Mouse (Mus musculus) megakaryocyte, embryonic 14.5 days (primary cell): ENCODE results near the gene Lrg1.
"Not testable (repeated sequence)": the region's sequence is repeated elsewhere in the genome, so short reads cannot be mapped to it uniquely, and the experiment has no call there.

Experiments
- FLI1 ChIP-seq: IDR thresholded peaks from 2 replicates; pipeline ENCODE4 v1.6.1; 2012; ENCODE audit warnings: low read length, inconsistent platforms, mixed read lengths
- GATA1 ChIP-seq: IDR thresholded peaks from 3 replicates; pipeline ENCODE4 v1.6.1; 2012; ENCODE audit warnings: mixed read lengths, low read length, inconsistent platforms, borderline replicate concordance

DNA sequence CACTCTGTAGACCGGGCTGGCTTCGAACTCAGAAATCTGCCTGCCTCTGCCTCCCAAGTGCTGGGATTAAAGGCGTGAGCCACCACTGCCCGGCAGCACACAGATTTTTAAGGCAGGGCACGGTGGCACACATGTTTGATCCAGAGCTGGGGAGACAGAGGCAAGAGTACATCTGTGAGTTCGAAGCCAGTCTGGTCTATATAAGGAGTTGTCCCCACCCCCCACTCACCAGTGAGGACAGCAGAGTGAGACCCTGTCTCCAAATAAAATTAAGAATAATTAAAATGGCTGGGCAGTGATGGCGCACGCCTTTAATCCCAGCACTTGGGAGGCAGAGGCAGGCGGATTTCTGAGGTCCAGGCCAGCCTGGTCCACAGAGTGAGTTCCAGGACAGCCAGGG, 43.4 kb downstream of the Lrg1 start:
- not testable (repeated sequence) for TF ChIP-seq GATA1, FLI1
